Mouse (Mus musculus) urinary bladder, postnatal 0 days (tissue): ENCODE data around the gene Vmn1r151. TPM values are rescaled to one million over a fixed set of nuclear protein-coding genes. Genes with fewer than 3 reads are reported as not detected.

Source experiments
- polyA plus RNA-seq: library from polyadenylated mRNA; unstranded; fragments of >200 nt; fragmentation: Nextera tagmentation; extraction: Ambion mirVana; gene quantifications from 2 replicates; pipeline ENCODE4 v1.2.1, GENCODE M21; 2015

Gene Vmn1r151
- polyA plus RNA-seq: not detected in 2 replicates

DNA sequence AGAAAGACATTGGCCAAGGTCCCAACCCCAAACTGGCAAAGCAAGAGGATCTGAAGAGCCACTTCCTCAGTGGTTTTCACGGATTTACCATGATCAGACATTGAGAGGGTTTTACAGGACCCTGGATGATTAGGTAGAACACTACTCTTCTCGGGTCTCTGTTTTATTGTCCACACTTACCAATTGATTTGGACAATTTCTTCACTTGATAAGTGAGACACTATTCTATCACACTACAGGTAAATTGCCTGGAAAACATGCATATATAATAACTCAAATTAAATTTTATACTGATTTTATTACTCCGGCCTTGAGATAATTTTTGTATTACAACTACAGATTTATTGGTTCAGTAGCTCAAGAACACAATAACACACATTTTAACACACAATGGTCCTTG, at the start of gene Vmn1r151:
Gene Vmn1r151, minus strand, starts transcription at position 101 of the 400 bp plus-strand sequence.

DNA sequence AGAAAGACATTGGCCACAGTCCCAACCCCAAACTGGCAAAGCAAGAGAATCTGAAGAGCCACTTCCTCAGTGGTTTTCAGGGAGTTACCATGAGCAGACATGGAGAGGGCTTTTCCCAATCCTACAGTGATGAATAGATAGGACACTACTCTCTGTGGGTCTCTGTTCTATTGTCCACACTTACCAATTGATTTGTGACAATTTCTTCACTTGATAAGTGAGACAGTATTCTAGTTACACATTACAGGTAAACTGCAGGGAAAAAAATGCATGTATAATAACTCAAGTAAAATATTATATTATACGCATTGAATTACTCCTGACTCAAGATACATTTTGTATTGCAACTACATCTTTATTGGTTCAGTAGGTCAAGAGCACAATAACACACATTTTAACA, 35.3 kb upstream of the Vmn1r151 start, which contains the start of gene Gm8677:
Gene Gm8677, minus strand, starts transcription at position 101 of the 400 bp plus-strand sequence.

DNA sequence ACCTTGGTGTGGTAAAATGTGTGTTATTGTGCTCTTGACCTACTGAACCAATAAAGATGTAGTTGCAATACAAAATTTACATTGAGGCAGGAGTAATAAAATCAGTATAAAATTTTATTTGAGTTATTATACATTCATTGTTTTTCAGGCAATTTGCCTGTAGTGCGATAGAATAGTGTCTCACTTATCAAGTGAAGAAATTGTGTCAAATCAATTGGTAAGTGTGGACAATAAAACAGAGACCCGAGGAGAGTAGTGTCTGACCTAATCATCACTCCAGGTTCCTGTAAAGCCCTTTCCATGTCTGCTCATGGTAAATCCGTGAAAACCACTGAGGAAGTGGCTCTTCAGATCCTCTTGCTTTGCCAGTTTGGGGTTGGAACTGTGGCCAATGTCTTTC, 23.2 kb upstream of the Vmn1r151 start, which contains the start of gene Vmn1r152:
Gene Vmn1r152, plus strand, starts transcription at position 301 of the 400 bp plus-strand sequence.

DNA sequence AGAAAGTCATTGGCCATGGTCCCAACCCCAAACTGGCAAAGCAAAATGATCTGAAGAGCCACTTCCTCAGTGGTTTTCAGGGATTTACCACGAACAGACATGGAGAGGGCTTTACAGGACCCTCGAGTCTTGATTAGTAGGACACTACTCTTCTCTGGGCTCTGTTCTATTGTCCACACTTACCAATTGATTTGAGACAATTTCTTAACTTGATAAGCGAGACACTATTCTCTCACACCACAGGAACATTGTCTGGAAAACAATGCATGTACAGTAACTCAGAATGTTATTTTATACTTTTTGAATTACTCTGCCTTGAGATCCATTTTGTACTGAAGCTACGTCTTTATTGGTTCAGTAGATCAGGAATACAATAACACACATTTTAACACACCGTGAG, 35.5 kb downstream of the Vmn1r151 start, which contains the start of gene Gm10665:
Gene Gm10665, minus strand, starts transcription at position 101 of the 400 bp plus-strand sequence.

Other genes starting within 250 kb of the Vmn1r151 start
- not detected in 2 replicates for gene Gm4187, start 170.0 kb downstream of the Vmn1r151 start, polyA plus RNA-seq
- gene Gm8660, start 128.6 kb downstream of the Vmn1r151 start, polyA plus RNA-seq: not detected in 2 replicates
- not detected in 2 replicates for gene Vmn1r148, start 86.1 kb downstream of the Vmn1r151 start, polyA plus RNA-seq
- gene Vmn1r149, start 61.4 kb downstream of the Vmn1r151 start, polyA plus RNA-seq: not detected in 2 replicates
- not detected in 2 replicates for gene Gm10665, start 35.6 kb downstream of the Vmn1r151 start, polyA plus RNA-seq
- not detected in 2 replicates for gene Vmn1r152, start 23.3 kb upstream of the Vmn1r151 start, polyA plus RNA-seq
- not detected in 2 replicates for gene Gm8677, start 35.2 kb upstream of the Vmn1r151 start, polyA plus RNA-seq
- gene Gm4201, start 65.7 kb upstream of the Vmn1r151 start, polyA plus RNA-seq: not detected in 2 replicates
- not detected in 2 replicates for gene Gm4565, start 88.4 kb upstream of the Vmn1r151 start, polyA plus RNA-seq
- not detected in 2 replicates for gene Vmn1r155, start 158.3 kb upstream of the Vmn1r151 start, polyA plus RNA-seq
- gene Gm8693, start 192.6 kb upstream of the Vmn1r151 start, polyA plus RNA-seq: not detected in 2 replicates
- not detected in 2 replicates for gene Gm4567, start 220.0 kb upstream of the Vmn1r151 start, polyA plus RNA-seq